Mouse (Mus musculus) urinary bladder, postnatal 4 days (tissue): ENCODE data around the gene Gm5134.
"Not testable (repeated sequence)": the region's sequence is repeated elsewhere in the genome, so short reads cannot be mapped to it uniquely, and the experiment has no call there.

Experiments
- DNase-seq, 2 experiments: peaks; one replicate each; pipeline ENCODE4 v3.0.0; 2021 to 2022; ENCODE audit warnings: low spot score in 2 of 2

The Gm5134 gene

DNA sequence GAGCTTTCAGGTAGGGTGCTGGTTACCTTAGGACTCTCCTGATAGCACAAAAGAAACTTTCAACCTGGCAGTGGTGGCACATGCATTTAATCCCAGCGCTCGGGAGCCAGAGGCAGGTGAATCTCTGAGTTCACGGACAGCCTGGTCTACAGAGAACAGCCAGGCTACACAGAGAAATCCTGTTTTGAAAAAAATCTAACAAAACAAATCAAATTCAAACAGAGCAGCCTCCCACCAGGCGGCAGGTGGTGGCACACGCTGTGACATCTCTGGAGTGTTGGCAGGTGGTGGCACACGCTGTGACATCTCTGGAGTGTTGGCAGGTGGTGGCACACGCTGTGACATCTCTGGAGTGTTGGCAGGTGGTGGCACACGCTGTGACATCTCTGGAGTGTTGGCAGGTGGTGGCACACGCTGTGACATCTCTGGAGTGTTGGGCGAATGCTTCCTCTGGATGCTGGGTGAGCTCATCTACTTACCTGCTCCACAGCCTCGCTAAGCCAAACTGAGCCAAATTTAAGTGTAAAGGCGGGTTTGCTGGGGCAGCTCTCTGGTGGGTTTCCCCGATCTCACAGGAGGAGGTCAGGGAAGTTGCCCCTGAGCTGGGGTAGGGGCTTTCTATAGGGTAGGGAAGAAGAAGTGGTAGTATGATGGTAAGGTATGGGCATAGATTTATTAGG is 40.4 kb downstream of the Gm5134 start:
- not testable (repeated sequence) for DNase-seq

DNA sequence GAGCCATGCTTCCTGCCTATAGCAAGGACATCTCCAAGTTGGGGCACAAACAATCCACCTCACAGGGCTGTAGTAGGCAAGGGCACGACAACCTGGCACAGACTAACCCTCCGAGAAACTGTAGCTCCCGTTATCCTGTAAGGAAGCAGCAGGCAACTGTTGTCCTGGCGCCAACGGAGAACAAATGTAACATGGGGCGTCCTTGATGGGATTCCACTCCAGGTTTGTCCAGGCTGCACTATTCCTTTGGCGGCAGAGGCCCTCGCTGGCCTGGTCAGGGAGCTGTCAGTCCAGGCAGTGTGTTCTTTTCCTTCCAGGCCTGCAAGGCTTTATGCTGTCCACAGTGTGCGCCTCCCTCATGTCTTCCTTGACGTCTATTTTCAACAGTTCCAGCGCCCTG is 41.1 kb downstream of the Gm5134 start:
- no peak for DNase-seq

- DNase-seq = no peak
These were observed 42.0 kb downstream of the Gm5134 start for GRCm38 (mm10) chr10:75996315-75996714.

GRCm38 (mm10) chr10:76001160-76001559 is 46.8 kb downstream of the Gm5134 start:
- DNase-seq = no peak

DNA sequence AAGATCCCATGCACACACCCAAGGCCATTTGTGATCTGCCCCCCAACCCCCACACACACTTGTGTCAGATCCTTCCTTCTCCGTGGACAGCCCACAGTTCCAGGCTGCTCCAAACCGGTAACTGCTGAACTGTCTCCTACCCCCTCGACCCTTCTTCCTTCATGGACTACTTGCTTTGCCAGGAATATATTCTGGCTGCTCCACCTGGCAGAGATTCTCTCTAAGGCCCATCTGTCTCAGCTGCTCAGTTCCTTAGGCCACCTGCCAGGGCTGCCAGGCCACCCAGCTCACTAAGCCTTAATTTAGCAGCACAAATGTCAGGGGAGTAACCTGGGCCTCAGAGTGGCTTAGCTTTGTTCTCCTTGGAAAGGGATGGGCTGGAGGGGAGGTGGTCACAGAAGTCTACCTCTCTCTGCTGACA is 47.8 kb downstream of the Gm5134 start:
- no peak for DNase-seq

DNA sequence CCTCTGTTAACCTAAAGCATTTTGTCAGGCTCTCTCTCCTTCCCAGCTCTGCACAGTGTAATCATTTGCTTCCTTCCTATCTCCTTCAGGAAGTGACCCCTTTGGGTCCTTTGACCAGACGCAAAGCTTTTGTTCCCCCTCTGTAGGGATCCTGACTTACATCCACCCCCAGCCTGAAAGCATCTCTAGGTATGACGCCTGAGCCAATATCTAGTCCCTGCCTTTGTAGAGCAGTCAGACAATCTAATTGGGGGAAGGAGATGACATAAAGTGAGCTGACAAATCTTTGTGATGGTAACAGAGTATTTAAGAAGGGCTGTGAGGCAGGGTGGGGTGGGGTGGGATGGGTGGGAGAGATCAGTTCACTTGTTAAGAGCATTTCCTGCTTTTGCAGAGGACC is 48.3 kb downstream of the Gm5134 start:
- DNase-seq = no peak

DNA sequence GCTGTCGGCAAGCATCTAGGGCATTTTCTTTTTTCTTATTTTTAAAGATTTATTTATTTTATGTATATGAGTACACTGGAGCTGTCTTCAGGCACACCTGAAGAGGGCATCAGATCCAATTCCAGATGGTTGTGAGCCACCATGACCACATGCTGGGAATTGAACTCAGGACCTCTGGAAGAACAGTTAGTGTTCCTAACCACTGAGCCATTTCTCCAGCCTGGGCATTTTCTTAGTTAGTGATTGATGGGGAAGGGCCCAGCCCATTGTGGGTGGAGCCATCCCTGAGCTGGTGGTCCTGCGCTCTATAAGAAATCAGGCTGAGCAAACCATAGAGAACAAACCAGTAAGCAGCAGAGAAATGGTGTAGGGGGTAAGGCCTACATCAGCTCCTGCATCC is 48.9 kb downstream of the Gm5134 start:
- DNase-seq = no peak

DNA sequence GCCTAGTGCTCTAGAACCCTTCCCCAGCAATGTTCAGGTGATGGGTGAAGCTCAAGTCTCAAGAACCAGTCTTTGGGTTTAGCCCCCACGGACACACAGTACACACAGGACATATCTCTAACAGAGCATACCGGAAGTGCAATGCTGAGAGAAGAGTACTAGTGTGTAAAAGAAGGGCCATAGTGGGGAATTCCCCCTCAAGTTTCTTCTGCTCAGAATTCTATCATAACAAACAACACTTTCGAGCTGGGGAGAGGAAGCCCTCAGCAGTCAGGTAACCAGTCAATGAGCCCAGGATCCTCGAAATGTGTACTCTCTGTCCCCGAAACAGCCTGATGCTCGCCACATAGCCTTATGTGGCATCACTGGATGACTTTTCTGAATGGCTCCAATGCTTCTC is 52.1 kb downstream of the Gm5134 start:
- no peak for DNase-seq

DNA sequence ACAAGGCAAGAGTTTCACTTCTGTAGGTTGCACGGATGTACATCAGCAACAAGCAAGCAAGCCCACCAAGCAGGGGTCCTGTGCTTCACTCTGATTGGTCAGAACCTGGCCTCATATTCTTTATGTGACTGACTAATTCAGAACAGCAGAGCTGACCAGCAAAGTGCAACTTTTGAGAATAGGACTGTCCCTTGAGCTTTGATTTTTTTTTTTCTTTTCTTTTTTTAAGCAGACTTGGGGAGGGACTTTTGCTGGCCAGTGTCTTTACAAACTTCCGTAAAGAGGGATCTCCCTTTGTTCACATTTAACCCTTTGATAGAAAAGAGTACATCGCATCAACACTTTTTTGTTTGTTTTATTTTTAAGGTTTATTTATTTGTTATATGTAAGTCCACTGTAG is 55.5 kb downstream of the Gm5134 start:
- no peak for DNase-seq

GRCm38 (mm10) chr10:76012922-76013321 is 58.6 kb downstream of the Gm5134 start:
- no peak for DNase-seq

DNA sequence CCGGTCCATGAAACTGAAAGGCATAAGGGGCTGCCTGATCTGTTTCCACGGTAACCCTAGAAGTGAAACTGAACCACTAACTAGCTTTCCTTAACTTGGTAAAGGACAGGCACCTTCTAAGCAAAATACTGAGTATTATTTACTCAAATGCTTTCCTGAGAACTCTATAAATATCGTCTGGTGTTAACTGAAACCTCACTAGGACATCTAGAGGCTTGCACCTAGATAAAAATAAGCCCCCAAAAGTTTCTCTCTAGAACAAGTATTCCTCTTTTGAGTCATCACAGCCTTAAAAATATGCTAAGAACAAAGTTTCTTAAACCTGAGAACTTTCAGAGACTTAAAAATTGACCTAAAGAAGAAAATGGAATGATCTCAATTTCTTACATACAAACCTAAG is 62.6 kb downstream of the Gm5134 start:
- no peak for DNase-seq

GRCm38 (mm10) chr10:76021728-76022127 is 67.4 kb downstream of the Gm5134 start:
- no peak for DNase-seq

DNA sequence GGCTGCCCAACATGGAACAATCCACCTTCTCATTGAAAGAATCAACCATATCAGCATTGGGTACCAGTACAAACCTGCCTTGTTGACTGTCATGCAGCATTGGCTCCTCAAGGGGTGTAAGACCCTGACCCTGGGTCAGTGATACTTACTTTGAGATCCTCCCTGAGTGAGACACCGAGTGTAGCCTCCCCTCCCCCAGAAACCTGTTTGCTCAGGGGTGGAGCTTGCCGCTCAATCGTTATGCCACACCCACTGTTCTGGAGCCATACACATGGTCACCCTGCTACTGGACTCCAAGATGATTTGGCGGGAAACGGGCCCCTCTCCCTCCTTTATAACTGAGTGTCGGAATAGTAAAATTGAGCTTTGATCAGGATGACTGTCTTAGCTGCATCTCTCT is 69.6 kb downstream of the Gm5134 start:
- DNase-seq = no peak

DNA sequence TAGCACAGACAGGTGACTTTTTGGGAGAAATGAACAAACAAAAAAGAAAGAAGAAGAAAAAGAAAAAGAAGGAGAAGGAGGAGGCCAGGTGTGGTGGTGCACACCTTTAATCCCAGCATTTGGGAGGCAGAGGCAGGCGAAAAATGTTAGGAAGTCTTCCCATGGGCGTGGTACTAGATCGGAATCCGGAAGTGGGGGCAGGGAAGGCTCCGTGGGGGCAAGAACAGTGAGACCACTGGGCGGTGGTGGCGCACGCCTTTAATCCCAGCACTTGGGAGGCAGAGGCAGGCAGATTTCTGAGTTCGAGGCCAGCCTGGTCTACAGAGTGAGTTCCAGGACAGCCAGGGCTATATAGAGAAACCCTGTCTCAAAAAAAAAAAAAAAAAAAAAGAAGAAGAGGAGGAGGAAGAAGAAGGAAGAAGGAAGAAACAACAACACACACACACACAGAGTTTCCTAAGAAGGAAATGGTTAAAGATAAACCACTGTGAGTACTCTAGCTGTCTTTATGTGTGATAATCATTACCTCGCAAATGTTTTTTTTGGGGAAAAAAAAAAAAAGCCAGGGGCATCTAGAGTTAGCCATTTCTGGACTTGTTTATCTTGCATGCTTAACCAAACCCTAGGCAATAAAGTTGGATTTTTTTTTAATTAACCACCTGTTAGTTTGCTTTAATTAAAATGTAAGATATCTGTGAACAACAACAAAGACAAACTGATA is 71.3 kb downstream of the Gm5134 start:
- no peak for DNase-seq

DNA sequence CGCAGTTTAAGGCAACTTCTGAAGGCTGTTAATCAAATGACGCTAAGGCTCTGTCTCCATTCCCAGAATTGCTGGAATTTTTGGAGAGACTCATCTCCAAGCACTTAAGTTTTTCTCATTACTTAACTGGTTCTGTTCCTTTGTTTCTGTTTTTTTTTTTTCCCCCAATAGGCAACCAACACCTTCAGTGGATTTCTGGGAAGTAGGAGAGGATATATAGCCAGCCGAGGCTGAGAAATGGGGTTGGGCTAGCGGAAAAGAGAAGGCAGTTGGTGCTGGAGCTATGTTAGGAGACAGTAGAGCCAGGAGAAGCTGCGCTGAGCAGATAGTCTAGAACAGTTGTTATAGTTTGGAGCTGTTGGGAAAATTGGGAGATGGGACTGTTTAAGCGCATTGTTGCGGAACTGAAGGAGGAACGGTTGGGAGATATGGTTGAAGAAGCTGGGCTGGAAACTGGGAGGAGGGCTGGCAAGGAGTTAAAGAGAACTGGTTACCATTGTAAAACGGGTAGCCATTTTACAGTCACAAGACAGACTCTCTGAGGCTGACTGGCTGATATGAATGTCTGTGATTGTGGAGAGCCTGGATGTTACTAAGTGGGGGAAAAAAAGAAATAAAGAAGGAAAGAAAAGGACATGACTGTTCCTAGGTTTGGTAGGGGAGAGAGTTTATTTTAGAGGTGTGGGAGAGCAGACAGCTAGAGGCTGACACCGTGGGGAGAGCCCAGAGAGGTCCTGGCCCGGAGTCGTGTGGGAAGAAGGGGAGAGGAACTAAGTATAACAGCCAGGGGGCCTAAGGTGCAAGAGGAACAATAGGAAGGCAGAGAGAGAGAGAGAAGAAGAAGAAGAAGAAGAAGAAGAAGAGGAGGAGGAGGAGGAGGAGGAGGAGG is 73.1 kb downstream of the Gm5134 start:
- no peak for DNase-seq

- no peak for DNase-seq
These were observed 73.7 kb downstream of the Gm5134 start for GRCm38 (mm10) chr10:76028016-76028366.

GRCm38 (mm10) chr10:76028396-76028795 is 74.1 kb downstream of the Gm5134 start:
- no peak for DNase-seq

- no peak for DNase-seq
These were observed 75.0 kb downstream of the Gm5134 start for GRCm38 (mm10) chr10:76029276-76029675.

- DNase-seq = no peak
These were observed 76.2 kb downstream of the Gm5134 start for GRCm38 (mm10) chr10:76030496-76030895.

- DNase-seq = no peak
These were observed 77.4 kb downstream of the Gm5134 start for GRCm38 (mm10) chr10:76031511-76032401.

- peak; percentile 90 to 95 for DNase-seq
These were observed 78.2 kb downstream of the Gm5134 start, which contains the start of gene Zfp280b for GRCm38 (mm10) chr10:76032402-76033118. TSS of gene Zfp280b (plus strand) at chr10:76032650.
